19 mouse cellular contexts compared by ENCODE assay signal in genomic region chr7:68283133-68283520, GRCm38 (mm10). TPM values are rescaled to one million over a fixed set of nuclear protein-coding genes. Genes with fewer than 3 reads are reported as not detected.
A peak's percentile ranks its signal among the peaks of the same experiment; 100 is the strongest.
DNase-seq lines count a peak whose midpoint lies in the region; ATAC-seq and TF ChIP-seq lines count a peak whose summit lies in the region.
"Not testable (repeated sequence)": the region's sequence is repeated elsewhere in the genome, so short reads cannot be mapped to it uniquely, and the experiment has no call there.
"Had no signal": no experiment of that assay in that cellular context is flagged by ENCODE, and none has a peak within 500 bp of the region (broad histone marks: within the 10 kb centered on the region; RNA-seq: fewer than 3 reads in every experiment).

No protein-coding gene starts in this region.

- not testable (repeated sequence) for TF ChIP-seq RAD21 in CH12.LX (IDR thresholded peaks at IDR 0.05; ENCODE audit: low read depth, low read length)

- peak overlapping the region; percentile 99 for H3K27ac ChIP-seq in CH12.LX (ENCODE audit: insufficient read depth, low read depth)
- H3K27ac ChIP-seq in bone marrow macrophage, adult 2 months (ENCODE audit: insufficient read depth, low read depth, low read length), result peak overlapping the region; percentile 11; the same call in 1 of the 2 replicates
- H3K27ac ChIP-seq in liver, embryonic 11.5 days (ENCODE audit: low read depth, low read length), result peak overlapping the region; percentile 19; the same call in 1 of the 2 replicates
- peak overlapping the region; percentile 15; the same call in 1 of the 2 replicates for H3K27ac ChIP-seq in liver, embryonic 15.5 days (replicated peaks)
- peak overlapping the region; percentile 77 for H3K27ac ChIP-seq in liver, postnatal 0 days (ENCODE audit: low read depth)
- H3K27ac ChIP-seq in thymus, adult 2 months (ENCODE audit: control insufficient read depth, insufficient read depth, low read length), result peak overlapping the region; percentile 87; the same call in 1 of the 2 replicates

- TF ChIP-seq CTCF in CH12.LX (conservative IDR thresholded peaks at IDR 0.05 in 1 of 2, IDR thresholded peaks at IDR 0.05 in 1 of 2; ENCODE audit: low read depth in 2 of 2, low read length in 2 of 2), result peak in 1 of 2 experiments; percentile 32; a peak in 1 of 4 replicates
- not testable (repeated sequence) for TF ChIP-seq CTCF in bone marrow macrophage, adult 2 months (IDR thresholded peaks at IDR 0.05; ENCODE audit: low read depth, low read length); liver, postnatal 0 days (IDR thresholded peaks at IDR 0.05; ENCODE audit: low read depth); thymus, adult 2 months (IDR thresholded peaks at IDR 0.05; ENCODE audit: borderline replicate concordance, control insufficient read depth, extremely low read depth, insufficient read depth, low read length, poor library complexity)

- TF ChIP-seq POLR2A in CH12.LX (IDR thresholded peaks at IDR 0.05; ENCODE audit: low read depth, low read length); bone marrow macrophage, adult 2 months (IDR thresholded peaks at IDR 0.05; ENCODE audit: borderline replicate concordance, low read depth, low read length); thymus, adult 2 months (IDR thresholded peaks at IDR 0.05; ENCODE audit: control insufficient read depth, extremely low read depth, insufficient read depth, low read length, poor library complexity): not testable (repeated sequence)

- DNase-seq in CH12.LX (ENCODE audit: extremely low read depth); liver, embryonic 11.5 days (ENCODE audit: low spot score); liver, postnatal 0 days; thymus, adult 2 months: not testable (repeated sequence)

- H3K9me3 ChIP-seq in CH12.LX (replicated peaks; ENCODE audit: low read length); liver, embryonic 11.5 days (ENCODE audit: control insufficient read depth, low read length); liver, embryonic 15.5 days (replicated peaks); liver, postnatal 0 days (ENCODE audit: low read length): not testable (repeated sequence)

- TF ChIP-seq EP300 in CH12.LX (IDR thresholded peaks at IDR 0.05; ENCODE audit: low read length), result 0 out of 2 replicates have a peak, but pooled peaks have one; percentile 23
- TF ChIP-seq EP300 in liver, postnatal 0 days (IDR thresholded peaks at IDR 0.05; ENCODE audit: low read depth), result not testable (repeated sequence)

- H3K4me3 ChIP-seq in CH12.LX (replicated peaks in 1 of 3; ENCODE audit: low read depth in 2 of 3, low read length in 2 of 3, poor library complexity in 1 of 3), result peak overlapping the region; percentile 46 to 59 (median 59)
- H3K4me3 ChIP-seq in bone marrow macrophage, adult 2 months (ENCODE audit: insufficient read depth, low read length); liver, embryonic 11.5 days (ENCODE audit: low read depth, low read length); liver, embryonic 15.5 days (replicated peaks); liver, postnatal 0 days (ENCODE audit: low read depth, low read length); thymus, adult 2 months (ENCODE audit: control insufficient read depth, insufficient read depth, low read length): not testable (repeated sequence)

- H3K4me1 ChIP-seq in CH12.LX (ENCODE audit: control insufficient read depth in 1 of 2, insufficient read depth in 2 of 2), result peaks cover 19 to 71% of the 10 kb centered on the region in 2 experiments
- H3K4me1 ChIP-seq in bone marrow macrophage, adult 2 months (ENCODE audit: control insufficient read depth, insufficient read depth, low read length); liver, embryonic 11.5 days (replicated peaks; ENCODE audit: control insufficient read depth, insufficient read depth, low read length): not testable (repeated sequence)
- 0 out of 2 replicates have a peak, but pooled peaks cover 13% of the 10 kb centered on the region for H3K4me1 ChIP-seq in liver, embryonic 15.5 days (replicated peaks)
- H3K4me1 ChIP-seq in liver, postnatal 0 days (ENCODE audit: insufficient read depth), result peaks cover 36% of the 10 kb centered on the region
- H3K4me1 ChIP-seq in thymus, adult 2 months (replicated peaks; ENCODE audit: control insufficient read depth, insufficient read depth, low read length), result peaks cover 57% of the 10 kb centered on the region

- H3K36me3 ChIP-seq in CH12.LX (replicated peaks in 1 of 2; ENCODE audit: control insufficient read depth in 1 of 2, insufficient read depth in 1 of 2, low read length in 1 of 2), result peaks cover 6 to 25% of the 10 kb centered on the region in 2 experiments
- H3K36me3 ChIP-seq in liver, embryonic 11.5 days (ENCODE audit: control insufficient read depth, insufficient read depth, low read length); liver, embryonic 15.5 days (replicated peaks); liver, postnatal 0 days (replicated peaks; ENCODE audit: insufficient read depth, low read length); thymus, adult 2 months (ENCODE audit: control insufficient read depth, insufficient read depth, low read length): not testable (repeated sequence)

- dilution Hi-C loops in CH12.LX (cut with MboI; ENCODE audit: extremely low pct_ligation_motif_present, extremely low pct_unique_long_range_greater_than_20kb, low sequenced_read_pairs), result not testable (repeated sequence)

- H3K4me2 ChIP-seq in CH12.LX (ENCODE audit: insufficient read depth, low read depth, poor library complexity, severe bottlenecking), result peak overlapping the region; percentile 92
- H3K4me2 ChIP-seq in liver, embryonic 11.5 days, result not testable (repeated sequence)
- H3K4me2 ChIP-seq in liver, embryonic 15.5 days, result peak overlapping the region; percentile 5; the same call in 1 of the 2 replicates
- H3K4me2 ChIP-seq in liver, postnatal 0 days (ENCODE audit: low read depth, low read length), result peak overlapping the region; percentile 46

- ATAC-seq in liver, embryonic 11.5 days (replicated peaks; ENCODE audit: low FRiP score); liver, embryonic 15.5 days (ENCODE audit: insufficient read depth); liver, postnatal 0 days: not testable (repeated sequence)
- ATAC-seq in megakaryocyte, adult 5-6 weeks (ENCODE audit: poor library complexity, severe bottlenecking), result 0 out of 2 replicates have a peak, but pooled peaks have one; percentile 1
- ATAC-seq in megakaryocyte-erythroid progenitor cell, adult 5-6 weeks (replicated peaks; ENCODE audit: low FRiP score, low TSS enrichment, poor library complexity, severe bottlenecking), result 0 out of 2 replicates have a peak, but pooled peaks have one; percentile 24

- H3K27me3 ChIP-seq in CH12.LX (replicated peaks); liver, embryonic 11.5 days (replicated peaks; ENCODE audit: control insufficient read depth, insufficient read depth, low read length); liver, embryonic 15.5 days; liver, postnatal 0 days (ENCODE audit: insufficient read depth, low read length); thymus, adult 2 months (ENCODE audit: control insufficient read depth, insufficient read depth, low read length): not testable (repeated sequence)

- H3K9ac ChIP-seq in CH12.LX (ENCODE audit: insufficient read depth, low read depth), result peak overlapping the region; percentile 88
- not testable (repeated sequence) for H3K9ac ChIP-seq in liver, embryonic 11.5 days (ENCODE audit: low read depth, low read length); liver, embryonic 15.5 days; liver, postnatal 0 days (replicated peaks)

- in situ Hi-C loops in CH12.LX (cut with MboI; ENCODE audit: low pct_ligation_motif_present, low pct_unique_long_range_greater_than_20kb, low sequenced_read_pairs), result not testable (repeated sequence)

- H3K79me2 ChIP-seq in CH12.LX (replicated peaks; ENCODE audit: control insufficient read depth, extremely low read depth, insufficient read depth, poor library complexity, severe bottlenecking), result peaks cover 58% of the 10 kb centered on the region

- 67% methylated on average over 4 of the region's 4 CpGs for WGBS in liver, embryonic 11.5 days
- 55% methylated on average over 4 of the region's 4 CpGs for WGBS in liver, embryonic 15.5 days (ENCODE audit: insufficient replicate concordance)
- WGBS in liver, postnatal 0 days (ENCODE audit: insufficient replicate concordance), result 53% methylated on average over 3 of the region's 4 CpGs
- 70% methylated on average over 4 of the region's 4 CpGs for WGBS in thymus, adult 2 months

RNA-seq across cellular contexts. Expression of gene Fam169b, which starts 9.5 kb away (rescaled TPM):
- 13.6 and 17.0 TPM in 2 replicates for total RNA-seq in CH12.LX (2012; rRNA removed)
- total RNA-seq in CH12.LX (2014; rRNA removed), result 15.2 and 15.9 TPM in 2 replicates
- 16.2 and 17.3 TPM in 2 replicates for polyA plus RNA-seq in CH12.LX (2012; ENCODE audit: insufficient read length, low read depth)
- not detected in 2 replicates for polyA plus RNA-seq in bone marrow macrophage, adult 2 months (2012; ENCODE audit: insufficient read depth, insufficient read length, missing spikeins)
- polyA plus RNA-seq in liver, embryonic 11.5 days (2014; fragmentation: Nextera tagmentation; extraction: Ambion mirVana), result 0.26 and 0.29 TPM in 2 replicates
- 0.48 and 0.53 TPM in 2 replicates for polyA plus RNA-seq in liver, embryonic 15.5 days (2015; fragmentation: Nextera tagmentation; extraction: Ambion mirVana)
- polyA plus RNA-seq in liver, postnatal 0 days (2015; fragmentation: Nextera tagmentation; extraction: Ambion mirVana), result 4.5 and 4.7 TPM in 2 replicates
- 0.18 and 0.98 TPM in 2 replicates for total RNA-seq in megakaryocyte, adult 5-6 weeks (2015)
- total RNA-seq in megakaryocyte, adult 5-6 weeks (2017), result 0.04 and 0.61 TPM in 2 replicates
- total RNA-seq in megakaryocyte-erythroid progenitor cell, adult 5-6 weeks (2014; fragmentation: Nextera tagmentation), result 0.87 and 1.9 TPM in 2 replicates
- 0.23 TPM in 1 of 2 replicates, not detected in the other for total RNA-seq in megakaryocyte-erythroid progenitor cell, adult 5-6 weeks (2017)
- polyA plus RNA-seq in thymus, adult 2 months (2012; rRNA removed), result 111 and 114 TPM in 2 replicates
- total RNA-seq: adrenal gland, adult 2 months; adrenal gland, postnatal 25 days; MEL had no signal
- polyA plus RNA-seq: erythroblast, embryonic 14.5 days; forebrain, embryonic 16.5 days had no signal

RNA-seq across cellular contexts. Expression of gene Pgpep1l, which starts 19.1 kb away (rescaled TPM):
- not detected in 2 replicates for total RNA-seq in CH12.LX (2012; rRNA removed)
- total RNA-seq in CH12.LX (2014; rRNA removed), result not detected in 2 replicates
- polyA plus RNA-seq in CH12.LX (2012; ENCODE audit: insufficient read length, low read depth), result not detected in 2 replicates
- not detected in 2 replicates for polyA plus RNA-seq in bone marrow macrophage, adult 2 months (2012; ENCODE audit: insufficient read depth, insufficient read length, missing spikeins)
- not detected in 2 replicates for polyA plus RNA-seq in liver, embryonic 11.5 days (2014; fragmentation: Nextera tagmentation; extraction: Ambion mirVana)
- polyA plus RNA-seq in liver, embryonic 15.5 days (2015; fragmentation: Nextera tagmentation; extraction: Ambion mirVana), result not detected in 2 replicates
- not detected in 2 replicates for polyA plus RNA-seq in liver, postnatal 0 days (2015; fragmentation: Nextera tagmentation; extraction: Ambion mirVana)
- total RNA-seq in megakaryocyte, adult 5-6 weeks (2015), result not detected in 2 replicates
- total RNA-seq in megakaryocyte, adult 5-6 weeks (2017), result not detected in 2 replicates
- not detected in 2 replicates for total RNA-seq in megakaryocyte-erythroid progenitor cell, adult 5-6 weeks (2014; fragmentation: Nextera tagmentation)
- not detected in 2 replicates for total RNA-seq in megakaryocyte-erythroid progenitor cell, adult 5-6 weeks (2017)
- polyA plus RNA-seq in thymus, adult 2 months (2012; rRNA removed), result 0.98 and 1.5 TPM in 2 replicates
- total RNA-seq: adrenal gland, adult 2 months; adrenal gland, postnatal 25 days; common myeloid progenitor, adult 5-6 weeks; MEL had no signal
- polyA plus RNA-seq: adrenal gland, adult 2 months; embryonic facial prominence, embryonic 11.5 days; embryonic facial prominence, embryonic 15.5 days; erythroblast, embryonic 14.5 days; forebrain, embryonic 10.5 days; forebrain, embryonic 12.5 days; forebrain, embryonic 14.5 days; forebrain, embryonic 16.5 days had no signal

Comparison
In these comparisons a context has a peak if more than half of its experiments do, and no peak if none do; other contexts are left out.
1. H3K27ac ChIP-seq: peak in every context shown above with its lines; median percentile 99 in CH12.LX; 87 in thymus, adult 2 months; 77 in liver, postnatal 0 days; 19 in liver, embryonic 11.5 days; 15 in liver, embryonic 15.5 days; 11 in bone marrow macrophage, adult 2 months.